Mouse (Mus musculus) heart, adult 2 months (tissue): ENCODE data around the gene Prrx2. TPM values are rescaled to one million over a fixed set of nuclear protein-coding genes. Genes with fewer than 3 reads are reported as not detected.

Experiments
- DNase-seq, 2 experiments: peaks; one replicate each; pipeline ENCODE4 v3.0.0; 2021
- H3K27ac ChIP-seq: fragments of 200-600 bp; 2 replicates; pipeline ENCODE4 v1.8.1; 2022
- H3K27me3 ChIP-seq: fragments of 200-500 bp; 2 replicates; pipeline ENCODE4 v1.6.1; 2012; ENCODE audit warnings: mild to moderate bottlenecking, low read length, inconsistent platforms, mixed read lengths; ENCODE audit not compliant: control insufficient read depth, insufficient read depth
- H3K36me3 ChIP-seq: fragments of 200-500 bp; 2 replicates; pipeline ENCODE4 v1.6.1; 2012; ENCODE audit warnings: low read length, inconsistent platforms; ENCODE audit not compliant: control insufficient read depth, insufficient read depth
- H3K4me1 ChIP-seq: fragments of 200-500 bp; 2 replicates; pipeline ENCODE4 v1.6.1; 2011; ENCODE audit warnings: low read length; ENCODE audit not compliant: control insufficient read depth, insufficient read depth
- H3K4me3 ChIP-seq: fragments of 200-600 bp; 2 replicates; pipeline ENCODE4 v1.8.1; 2022
- H3K79me2 ChIP-seq: fragments of 200-500 bp; replicated peaks from 2 replicates; pipeline ENCODE4 v1.6.1; 2012; ENCODE audit warnings: mild to moderate bottlenecking, inconsistent platforms, low read length, moderate library complexity, mixed read lengths; ENCODE audit not compliant: control insufficient read depth, insufficient read depth
- H3K9ac ChIP-seq: fragments of 200-500 bp; 2 replicates; pipeline ENCODE4 v1.6.1; 2012; ENCODE audit warnings: low read depth, mild to moderate bottlenecking, control low read depth, inconsistent platforms, low read length, mixed read lengths
- CTCF ChIP-seq: fragments of 200-600 bp; IDR thresholded peaks from 2 replicates; pipeline ENCODE4 v1.8.1; 2022; ENCODE audit warnings: antibody characterized with exemption, mild to moderate bottlenecking, moderate library complexity
- EP300 ChIP-seq: fragments of 200-500 bp; IDR thresholded peaks from 2 replicates; pipeline ENCODE4 v1.6.1; 2011; ENCODE audit warnings: low read depth, low read length, control low read depth; ENCODE audit not compliant: insufficient read depth
- POLR2A ChIP-seq: fragments of 200-500 bp; IDR thresholded peaks from 2 replicates; pipeline ENCODE4 v1.6.1; 2011; ENCODE audit warnings: mild to moderate bottlenecking, low read depth, low read length, control low read depth; ENCODE audit not compliant: insufficient read depth
- WGBS: fragments of 180-500 bp; shearing (Covaris S2); methylation state at CpG from one replicate; pipeline ENCODE4 v1.1.7; 2018; 5-methylcytosine and 5-hydroxymethylcytosine counted together
- intact Hi-C: fragments of 180-260 bp; cut with DNase I; formaldehyde crosslinking; loops from one replicate; pipeline ENCODE4 v1.15.1; 2025
- polyA plus RNA-seq: library from polyadenylated mRNA; depleted of rRNA; stranded (reverse); fragments of >200 nt; gene quantifications from 2 replicates; pipeline ENCODE4 v1.2.3, GENCODE M21; 2012
- total RNA-seq, 2 experiments: library from RNA; stranded (reverse); gene quantifications; 2 replicates each; pipeline ENCODE4 v1.2.3; 2021

Prrx2 gene
- total and polyA plus RNA-seq, 3 experiments = 0.75 to 1.6 (median 0.84) TPM

GRCm38 (mm10) chr2:30902256-30902655, 67.5 kb downstream of the Prrx2 start:
- TF ChIP-seq EP300 (no peak), POLR2A (no peak), CTCF (no peak)
- DNase-seq = no peak
- Histone ChIP-seq H3K9ac (no peak overlapping the region), H3K4me1 (no peaks in the 10 kb centered on the region), H3K27ac (no peak overlapping the region), H3K27me3 (no peaks in the 10 kb centered on the region), H3K79me2 (no peaks in the 10 kb centered on the region), H3K4me3 (no peak overlapping the region; the same call in 1 of the 2 replicates), H3K36me3 (no peaks in the 10 kb centered on the region)
- 75% methylated on average over 8 of the region's 8 CpGs for WGBS
- intact Hi-C loops = no loop called here

GRCm38 (mm10) chr2:30902726-30903722, 68.3 kb downstream of the Prrx2 start:
- WGBS = 24% methylated on average over 37 of the region's 37 CpGs
- Histone ChIP-seq H3K4me1 (no peaks in the 10 kb centered on the region), H3K9ac (0 out of 2 replicates have a peak overlapping the region, but pooled peaks have one; percentile 35), H3K27me3 (no peaks in the 10 kb centered on the region), H3K79me2 (no peaks in the 10 kb centered on the region), H3K4me3 (no peak overlapping the region; the same call in 1 of the 2 replicates), H3K27ac (no peak overlapping the region), H3K36me3 (no peaks in the 10 kb centered on the region)
- peak in 1 of 2 experiments; percentile 47 for DNase-seq
- TF ChIP-seq POLR2A (no peak), EP300 (no peak), CTCF (no peak)
- intact Hi-C loops = no loop called here

GRCm38 (mm10) chr2:30904231-30904630, 69.5 kb downstream of the Prrx2 start:
- TF ChIP-seq CTCF (no peak), EP300 (no peak), POLR2A (no peak)
- no peak overlapping the region for H3K27ac ChIP-seq
- intact Hi-C loops = no loop called here
- H3K4me1 ChIP-seq = no peaks in the 10 kb centered on the region
- H3K79me2 ChIP-seq = no peaks in the 10 kb centered on the region
- no peaks in the 10 kb centered on the region for H3K27me3 ChIP-seq
- H3K36me3 ChIP-seq = no peaks in the 10 kb centered on the region
- H3K9ac ChIP-seq = no peak overlapping the region
- 72% methylated on average over 6 of the region's 6 CpGs for WGBS
- H3K4me3 ChIP-seq = no peak overlapping the region
- no peak for DNase-seq

- no peaks in the 10 kb centered on the region for H3K36me3 ChIP-seq
- TF ChIP-seq EP300 = no peak
- no peak for TF ChIP-seq CTCF
- no peak for TF ChIP-seq POLR2A
- H3K27ac ChIP-seq = no peak overlapping the region
- 60% methylated on average over 7 of the region's 7 CpGs for WGBS
- intact Hi-C loops = no loop called here
- no peak overlapping the region for H3K9ac ChIP-seq
- no peaks in the 10 kb centered on the region for H3K79me2 ChIP-seq
- no peak overlapping the region for H3K4me3 ChIP-seq
- no peaks in the 10 kb centered on the region for H3K4me1 ChIP-seq
- DNase-seq = no peak
- no peaks in the 10 kb centered on the region for H3K27me3 ChIP-seq
Observed at GRCm38 (mm10) chr2:30904991-30905390, 70.2 kb downstream of the Prrx2 start.

GRCm38 (mm10) chr2:30905906-30906305, 71.1 kb downstream of the Prrx2 start:
- TF ChIP-seq EP300 (no peak), CTCF (no peak), POLR2A (no peak)
- Histone ChIP-seq H3K36me3 (no peaks in the 10 kb centered on the region), H3K27ac (no peak overlapping the region), H3K4me1 (no peaks in the 10 kb centered on the region), H3K79me2 (no peaks in the 10 kb centered on the region), H3K27me3 (no peaks in the 10 kb centered on the region), H3K4me3 (no peak overlapping the region), H3K9ac (no peak overlapping the region)
- intact Hi-C loops = no loop called here
- DNase-seq = no peak
- 94% methylated on average over 8 of the region's 8 CpGs for WGBS

GRCm38 (mm10) chr2:30906641-30907040, 71.9 kb downstream of the Prrx2 start:
- no peaks in the 10 kb centered on the region for H3K79me2 ChIP-seq
- 62% methylated on average over 4 of the region's 4 CpGs for WGBS
- no peaks in the 10 kb centered on the region for H3K36me3 ChIP-seq
- DNase-seq = no peak
- intact Hi-C loops = no loop called here
- no peak overlapping the region for H3K27ac ChIP-seq
- no peaks in the 10 kb centered on the region for H3K4me1 ChIP-seq
- TF ChIP-seq POLR2A (no peak), CTCF (no peak), EP300 (no peak)
- H3K9ac ChIP-seq = no peak overlapping the region
- H3K4me3 ChIP-seq = no peak overlapping the region
- H3K27me3 ChIP-seq = no peaks in the 10 kb centered on the region
